Mouse (Mus musculus) megakaryocyte, embryonic 14.5 days (primary cell): ENCODE data around the gene Icosl.

Experiments used
- FLI1 ChIP-seq: IDR thresholded peaks from 2 replicates; pipeline ENCODE4 v1.6.1; 2012; ENCODE audit warnings: low read length, inconsistent platforms, mixed read lengths
- GATA1 ChIP-seq: IDR thresholded peaks from 3 replicates; pipeline ENCODE4 v1.6.1; 2012; ENCODE audit warnings: mixed read lengths, low read length, inconsistent platforms, borderline replicate concordance

- TF ChIP-seq GATA1 (no peak), FLI1 (no peak)
These were observed 14.2 kb upstream of the Icosl start for GRCm38 (mm10) chr10:78054633-78055565.
